Mouse (Mus musculus) liver, embryonic 14.5 days (tissue): ENCODE measurements at regions not wholly inside any gene's neighbourhood (a gene's known extent, or its start where the extent isn't known, plus 50 kb on each side); places are given as distances from the start of the nearest gene placed in this dataset.

Source experiments
- CTCF ChIP-seq: IDR thresholded peaks from 2 replicates; pipeline ENCODE4 v1.5.1; 2016; ENCODE audit warnings: antibody characterized with exemption, low read depth, control low read depth
- EP300 ChIP-seq: IDR thresholded peaks from 2 replicates; pipeline ENCODE4 v1.6.1; 2016; ENCODE audit warnings: antibody characterized with exemption, low read depth

DNA sequence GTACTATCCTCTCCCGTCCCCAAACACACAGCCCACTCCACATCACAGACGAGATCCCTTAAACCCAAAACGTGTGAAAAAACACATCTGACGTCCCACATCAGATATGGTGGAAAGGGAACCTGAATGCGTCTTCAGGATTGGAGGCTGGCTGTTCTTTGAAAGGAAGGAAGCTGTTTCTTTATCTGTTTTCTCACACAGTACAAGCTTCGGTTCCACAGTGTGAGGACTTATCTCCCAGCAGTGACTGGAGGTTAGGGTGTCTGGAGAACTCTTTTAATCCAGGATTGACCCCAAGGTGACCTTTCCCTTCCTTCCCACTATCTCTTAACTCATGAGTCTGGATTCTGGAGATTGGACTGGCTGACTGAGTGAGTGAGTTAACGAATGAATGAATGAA is 225.8 kb upstream of the Klf3 start:
- TF ChIP-seq CTCF (no peak), EP300 (peak; percentile 64)
